Mouse (Mus musculus) gastrocnemius, postnatal 10 days (tissue): ENCODE measurements around the gene Hk1. TPM values are rescaled to one million over a fixed set of nuclear protein-coding genes. Genes with fewer than 3 reads are reported as not detected.

Experiments
- DNase-seq: peaks from one replicate; pipeline ENCODE4 v3.0.0; 2021; ENCODE audit warnings: mixed read lengths
- total RNA-seq, 2 experiments: library from RNA; stranded (reverse); gene quantifications; 2 replicates each; pipeline ENCODE4 v1.2.3; 2021

Gene Hk1
- total RNA-seq, 2 experiments from 2014 or later, result 17.8 to 22.5 TPM

GRCm38 (mm10) chr10:62264299-62264698, 115.4 kb downstream of the Hk1 start:
- no peak for DNase-seq

- DNase-seq, result peak; percentile 52
These were observed 118.4 kb downstream of the Hk1 start for GRCm38 (mm10) chr10:62261115-62261886.

GRCm38 (mm10) chr10:62258298-62258697, 121.4 kb downstream of the Hk1 start:
- no peak for DNase-seq

GRCm38 (mm10) chr10:62252496-62253235, 127.0 kb downstream of the Hk1 start:
- DNase-seq, result no peak

GRCm38 (mm10) chr10:62252000-62252488, 127.7 kb downstream of the Hk1 start, which contains the start of gene Tacr2:
Gene Tacr2, plus strand, starts transcription at chr10:62252438.
- no peak for DNase-seq

GRCm38 (mm10) chr10:62247815-62248214, 131.9 kb downstream of the Hk1 start:
- no peak for DNase-seq

GRCm38 (mm10) chr10:62247156-62247555, 132.6 kb downstream of the Hk1 start:
- no peak for DNase-seq

GRCm38 (mm10) chr10:62244067-62244466, 135.6 kb downstream of the Hk1 start:
- DNase-seq, result no peak

GRCm38 (mm10) chr10:62242896-62243295, 136.8 kb downstream of the Hk1 start:
- DNase-seq, result peak; percentile 44

GRCm38 (mm10) chr10:62242358-62242757, 137.3 kb downstream of the Hk1 start:
- DNase-seq, result no peak

GRCm38 (mm10) chr10:62239270-62239669, 140.4 kb downstream of the Hk1 start:
- peak; percentile 33 for DNase-seq

GRCm38 (mm10) chr10:62238688-62239087, 141.0 kb downstream of the Hk1 start:
- no peak for DNase-seq

GRCm38 (mm10) chr10:62237205-62237604, 142.5 kb downstream of the Hk1 start:
- no peak for DNase-seq

GRCm38 (mm10) chr10:62236165-62236564, 143.5 kb downstream of the Hk1 start:
- DNase-seq, result no peak

GRCm38 (mm10) chr10:62231811-62232210, 147.9 kb downstream of the Hk1 start:
- DNase-seq, result no peak

- no peak for DNase-seq
These were observed 148.3 kb downstream of the Hk1 start for GRCm38 (mm10) chr10:62231395-62231732.

GRCm38 (mm10) chr10:62230708-62231394, 148.9 kb downstream of the Hk1 start, which contains the start of gene Tspan15:
Gene Tspan15, minus strand, starts transcription at chr10:62231251.
- DNase-seq, result peak; percentile 91

GRCm38 (mm10) chr10:62228126-62228525, 151.6 kb downstream of the Hk1 start:
- DNase-seq, result no peak

GRCm38 (mm10) chr10:62225839-62226238, 153.9 kb downstream of the Hk1 start:
- DNase-seq, result no peak

- no peak for DNase-seq
These were observed 155.5 kb downstream of the Hk1 start for GRCm38 (mm10) chr10:62224231-62224630.

- DNase-seq, result no peak
These were observed 156.9 kb downstream of the Hk1 start for GRCm38 (mm10) chr10:62222777-62223176.

- no peak for DNase-seq
These were observed 158.1 kb downstream of the Hk1 start for GRCm38 (mm10) chr10:62221647-62222046.
